ENCODE assay signal across 12 mouse cellular contexts in the genomic region with DNA sequence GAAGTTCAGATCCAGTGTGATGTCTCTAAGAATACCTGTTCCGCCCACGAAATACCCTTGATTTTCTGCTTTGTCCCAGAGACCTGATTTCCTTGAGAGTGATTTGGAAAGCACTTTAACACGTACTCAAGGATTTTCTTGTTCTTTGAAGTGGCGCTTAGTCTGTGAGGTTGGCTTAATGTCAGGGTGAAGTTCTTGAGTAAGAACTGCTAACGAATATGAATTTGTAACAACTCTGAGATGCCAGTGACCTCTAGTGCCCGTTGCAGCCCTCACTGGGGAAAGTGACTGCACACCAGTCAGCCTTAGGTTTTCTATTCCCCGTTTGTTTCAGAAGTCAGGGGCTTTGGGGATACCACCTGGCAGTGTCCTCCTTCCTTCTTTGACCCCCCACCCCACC.
DNase-seq lines count a peak whose midpoint lies in the region; ATAC-seq and TF ChIP-seq lines count a peak whose summit lies in the region.
"Had no signal": no experiment of that assay in that cellular context is flagged by ENCODE, and none has a peak within 500 bp of the region (broad histone marks: within the 10 kb centered on the region; RNA-seq: fewer than 3 reads in every experiment).

No protein-coding gene starts in this region.

- no peak for ATAC-seq in forebrain, embryonic 12.5 days (ENCODE audit: low FRiP score)
- no peak for ATAC-seq in liver, embryonic 11.5 days (replicated peaks; ENCODE audit: low FRiP score)
- ATAC-seq in granulocyte monocyte progenitor cell, adult 5-6 weeks (replicated peaks; ENCODE audit: poor library complexity, severe bottlenecking) = no peak
- ATAC-seq: forebrain, embryonic 16.5 days; hindbrain, embryonic 16.5 days had no signal

- no peaks in the 10 kb centered on the region for H3K27me3 ChIP-seq in forebrain, embryonic 10.5 days (ENCODE audit: poor library complexity, severe bottlenecking)
- H3K27me3 ChIP-seq in forebrain, embryonic 12.5 days = no peaks in the 10 kb centered on the region
- no peaks in the 10 kb centered on the region for H3K27me3 ChIP-seq in liver, adult 2 months (ENCODE audit: control insufficient read depth, insufficient read depth, low read length)
- H3K27me3 ChIP-seq in liver, embryonic 11.5 days (replicated peaks; ENCODE audit: control insufficient read depth, insufficient read depth, low read length) = no peaks in the 10 kb centered on the region
- H3K27me3 ChIP-seq in embryonic facial prominence, embryonic 10.5 days (replicated peaks; ENCODE audit: low read depth, poor library complexity, severe bottlenecking) = no peaks in the 10 kb centered on the region
- H3K27me3 ChIP-seq: embryonic facial prominence, embryonic 13.5 days; limb, embryonic 13.5 days had no signal

- H3K79me2 ChIP-seq in liver, adult 2 months (ENCODE audit: control insufficient read depth, insufficient read depth, low read length) = peaks cover 5% of the 10 kb centered on the region; the same call in 1 of the 2 replicates

- DNase-seq in forebrain, embryonic 10.5 days (ENCODE audit: extremely low spot score, low spot score) = no peak
- DNase-seq in liver, adult 2 months (ENCODE audit: extremely low read depth, low read depth, low spot score) = peak; percentile 58
- DNase-seq in liver, embryonic 11.5 days (ENCODE audit: low spot score) = no peak
- no peak for DNase-seq in embryonic facial prominence, embryonic 10.5 days (ENCODE audit: low spot score)
- peak; percentile 76 for DNase-seq in lung, postnatal 25 days (ENCODE audit: low spot score)
- DNase-seq in layer of hippocampus, adult 8-10 months (ENCODE audit: low spot score in 2 of 2) = no peak

- peak overlapping the region; percentile 40; the same call in 1 of the 2 replicates for H3K27ac ChIP-seq in forebrain, embryonic 10.5 days
- H3K27ac ChIP-seq in forebrain, embryonic 12.5 days = no peak overlapping the region
- H3K27ac ChIP-seq in liver, adult 2 months (replicated peaks; ENCODE audit: insufficient read depth, low read depth, low read length) = no peak overlapping the region
- H3K27ac ChIP-seq in liver, embryonic 11.5 days (ENCODE audit: low read depth, low read length) = no peak overlapping the region
- peak overlapping the region; percentile 40 for H3K27ac ChIP-seq in embryonic facial prominence, embryonic 10.5 days (replicated peaks)
- H3K27ac ChIP-seq: embryonic facial prominence, embryonic 13.5 days; limb, embryonic 13.5 days had no signal

- no peaks in the 10 kb centered on the region for H3K36me3 ChIP-seq in forebrain, embryonic 10.5 days (replicated peaks)
- no peaks in the 10 kb centered on the region for H3K36me3 ChIP-seq in forebrain, embryonic 12.5 days (replicated peaks)
- no peaks in the 10 kb centered on the region for H3K36me3 ChIP-seq in liver, adult 2 months (ENCODE audit: control insufficient read depth, insufficient read depth, low read length)
- no peaks in the 10 kb centered on the region for H3K36me3 ChIP-seq in liver, embryonic 11.5 days (ENCODE audit: control insufficient read depth, insufficient read depth, low read length)
- no peaks in the 10 kb centered on the region for H3K36me3 ChIP-seq in embryonic facial prominence, embryonic 10.5 days (replicated peaks)
- H3K36me3 ChIP-seq: embryonic facial prominence, embryonic 13.5 days; limb, embryonic 13.5 days had no signal

- H3K9me3 ChIP-seq in forebrain, embryonic 10.5 days = no peaks in the 10 kb centered on the region
- H3K9me3 ChIP-seq in forebrain, embryonic 12.5 days = no peaks in the 10 kb centered on the region
- H3K9me3 ChIP-seq in liver, embryonic 11.5 days (ENCODE audit: control insufficient read depth, low read length) = no peaks in the 10 kb centered on the region
- H3K9me3 ChIP-seq in embryonic facial prominence, embryonic 10.5 days = no peaks in the 10 kb centered on the region
- H3K9me3 ChIP-seq: embryonic facial prominence, embryonic 13.5 days; limb, embryonic 13.5 days had no signal

- no peak overlapping the region for H3K4me3 ChIP-seq in forebrain, embryonic 10.5 days
- H3K4me3 ChIP-seq in forebrain, embryonic 12.5 days (replicated peaks) = no peak overlapping the region
- no peak overlapping the region for H3K4me3 ChIP-seq in liver, adult 2 months (ENCODE audit: insufficient read depth, low read depth, low read length)
- H3K4me3 ChIP-seq in liver, embryonic 11.5 days (ENCODE audit: low read depth, low read length) = no peak overlapping the region
- H3K4me3 ChIP-seq in embryonic facial prominence, embryonic 10.5 days = no peak overlapping the region
- H3K4me3 ChIP-seq: embryonic facial prominence, embryonic 13.5 days; limb, embryonic 13.5 days had no signal

- no peak for TF ChIP-seq POLR2A in liver, adult 2 months (IDR thresholded peaks at IDR 0.05; ENCODE audit: extremely low read depth, insufficient read depth, low read length)

- no peak overlapping the region for H3K9ac ChIP-seq in forebrain, embryonic 12.5 days
- no peak overlapping the region for H3K9ac ChIP-seq in liver, adult 2 months (ENCODE audit: low read depth, low read length)
- no peak overlapping the region for H3K9ac ChIP-seq in liver, embryonic 11.5 days (ENCODE audit: low read depth, low read length)
- H3K9ac ChIP-seq: embryonic facial prominence, embryonic 13.5 days; limb, embryonic 13.5 days had no signal

- H3K4me2 ChIP-seq in forebrain, embryonic 12.5 days = no peak overlapping the region
- H3K4me2 ChIP-seq in liver, embryonic 11.5 days = no peak overlapping the region
- H3K4me2 ChIP-seq: embryonic facial prominence, embryonic 13.5 days; limb, embryonic 13.5 days had no signal

- 71% methylated on average over 7 of the region's 7 CpGs for WGBS in forebrain, embryonic 10.5 days
- WGBS in forebrain, embryonic 12.5 days = 63% methylated on average over 7 of the region's 7 CpGs
- WGBS in liver, adult 2 months = 18% methylated on average over 7 of the region's 7 CpGs
- 69% methylated on average over 7 of the region's 7 CpGs for WGBS in liver, embryonic 11.5 days
- 67% methylated on average over 7 of the region's 7 CpGs for WGBS in embryonic facial prominence, embryonic 10.5 days

- peak; percentile 54 for TF ChIP-seq CTCF in liver, adult 2 months (IDR thresholded peaks at IDR 0.05; ENCODE audit: low read depth, low read length)

- H3K4me1 ChIP-seq in forebrain, embryonic 10.5 days = peaks cover 26% of the 10 kb centered on the region
- H3K4me1 ChIP-seq in forebrain, embryonic 12.5 days = peaks cover 16% of the 10 kb centered on the region
- peaks cover 12% of the 10 kb centered on the region for H3K4me1 ChIP-seq in liver, adult 2 months (ENCODE audit: control insufficient read depth, insufficient read depth, low read length)
- peaks cover 28% of the 10 kb centered on the region for H3K4me1 ChIP-seq in liver, embryonic 11.5 days (replicated peaks; ENCODE audit: control insufficient read depth, insufficient read depth, low read length)
- peaks cover 38% of the 10 kb centered on the region for H3K4me1 ChIP-seq in embryonic facial prominence, embryonic 10.5 days

Comparison
In these comparisons a context has a peak if more than half of its experiments do, and no peak if none do; other contexts are left out.
1. DNase-seq: peak in liver, adult 2 months (single experiment) and lung, postnatal 25 days (single experiment); none in forebrain, embryonic 10.5 days (single experiment), liver, embryonic 11.5 days (single experiment), embryonic facial prominence, embryonic 10.5 days (single experiment) and layer of hippocampus, adult 8-10 months (0 of 2).
2. H3K27ac ChIP-seq: peak in forebrain, embryonic 10.5 days (single experiment) and embryonic facial prominence, embryonic 10.5 days (single experiment); none in forebrain, embryonic 12.5 days (single experiment), liver, adult 2 months (single experiment) and liver, embryonic 11.5 days (single experiment).